Mouse (Mus musculus): ENCODE measurements around the gene Rad23b. TPM values are rescaled to one million over a fixed set of nuclear protein-coding genes. Genes with fewer than 3 reads are reported as not detected.
A peak's percentile ranks its signal among the peaks of the same experiment; 100 is the strongest.

Rad23b gene
- polyA plus RNA-seq, 1 experiment, result 143 TPM

DNA sequence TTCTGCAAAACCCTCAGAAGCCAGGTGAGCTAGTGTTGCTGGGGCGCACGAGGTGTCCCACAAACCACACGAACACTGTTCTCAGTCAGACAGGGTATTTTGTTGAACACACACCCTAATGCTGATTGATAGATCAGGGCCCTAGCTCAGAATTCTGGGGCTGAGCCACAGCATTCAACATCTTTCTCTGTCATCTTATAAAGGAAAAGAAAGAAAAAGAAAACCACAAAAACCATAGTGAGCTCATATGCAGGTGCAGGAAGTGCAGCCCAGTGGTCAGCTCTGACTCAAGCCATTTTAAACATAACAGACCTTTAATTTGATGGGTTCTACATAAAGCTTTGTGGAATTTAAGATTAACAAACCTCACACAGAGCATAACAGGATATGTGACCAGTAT, 6.6 kb upstream of the Rad23b start:
- no peaks in the 10 kb centered on the region for H3K79me3 ChIP-seq (ENCODE audit: low read depth)
- H3K27me3 ChIP-seq (ENCODE audit: control insufficient read depth, insufficient read depth, insufficient read length), result no peaks in the 10 kb centered on the region
- no peak overlapping the region for H3ac ChIP-seq (ENCODE audit: control insufficient read depth, insufficient read length, low read depth)
- no peaks in the 10 kb centered on the region for H3K79me2 ChIP-seq (ENCODE audit: control insufficient read depth, insufficient read depth)
- H3K4me3 ChIP-seq (ENCODE audit: insufficient read depth, poor library complexity, severe bottlenecking), result no peak overlapping the region
- TF ChIP-seq MYOG (IDR thresholded peaks at IDR 0.05; ENCODE audit: control insufficient read depth, extremely low read depth, insufficient read length), result no peak
- H3K36me3 ChIP-seq (ENCODE audit: control insufficient read depth, insufficient read depth), result no peaks in the 10 kb centered on the region

DNA sequence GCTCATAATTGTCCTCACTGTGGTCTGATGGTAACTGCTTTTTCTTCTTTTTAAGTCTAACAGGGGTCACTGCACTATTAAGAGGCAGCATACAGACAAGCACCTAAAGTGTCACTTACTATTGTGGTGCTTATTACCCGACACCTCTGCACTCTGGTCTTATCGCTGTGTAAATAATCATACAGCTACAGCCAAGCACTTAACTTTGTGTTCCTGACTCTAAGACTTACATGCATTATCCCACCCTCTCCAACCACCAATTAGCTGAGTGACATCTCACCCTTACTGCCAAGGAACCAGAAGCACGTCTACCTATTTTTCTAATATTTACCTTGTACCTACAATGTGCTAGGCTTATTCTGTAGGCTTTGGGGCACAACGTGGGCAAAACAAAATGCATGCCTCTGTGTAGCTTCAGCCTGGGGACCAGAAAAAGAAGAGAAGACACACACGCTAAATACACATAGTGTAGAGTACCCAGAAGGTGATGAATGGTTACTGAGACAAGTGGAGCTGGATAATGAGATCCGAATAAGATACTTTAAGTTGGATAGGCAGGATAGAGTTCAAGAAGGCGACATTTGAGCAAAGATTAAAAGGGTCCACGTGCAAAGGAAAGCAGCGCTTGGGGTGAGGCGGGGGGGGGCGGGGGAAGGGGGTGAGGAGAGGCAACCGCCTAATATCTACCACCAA, 938 bp upstream of the Rad23b start:
- Histone ChIP-seq H3K36me3 (ENCODE audit: control insufficient read depth, insufficient read depth) (peaks cover 27% of the 10 kb centered on the region), H3ac (ENCODE audit: control insufficient read depth, insufficient read length, low read depth) (peak overlapping the region; percentile 58), H3K27me3 (ENCODE audit: control insufficient read depth, insufficient read depth, insufficient read length) (no peaks in the 10 kb centered on the region), H3K4me3 (ENCODE audit: insufficient read depth, poor library complexity, severe bottlenecking) (peak overlapping the region; percentile 23), H3K79me3 (ENCODE audit: low read depth) (peaks cover 38% of the 10 kb centered on the region), H3K79me2 (ENCODE audit: control insufficient read depth, insufficient read depth) (peaks cover 49% of the 10 kb centered on the region)
- TF ChIP-seq MAX (IDR thresholded peaks at IDR 0.05), result no peak
- no peak for TF ChIP-seq MYOD1 (IDR thresholded peaks at IDR 0.05; ENCODE audit: control insufficient read depth, insufficient read length, low read depth)
- TF ChIP-seq CEBPB (IDR thresholded peaks at IDR 0.05; ENCODE audit: low read depth), result no peak
- TF ChIP-seq MYOG (IDR thresholded peaks at IDR 0.05; ENCODE audit: control insufficient read depth, extremely low read depth, insufficient read length), result no peak

DNA sequence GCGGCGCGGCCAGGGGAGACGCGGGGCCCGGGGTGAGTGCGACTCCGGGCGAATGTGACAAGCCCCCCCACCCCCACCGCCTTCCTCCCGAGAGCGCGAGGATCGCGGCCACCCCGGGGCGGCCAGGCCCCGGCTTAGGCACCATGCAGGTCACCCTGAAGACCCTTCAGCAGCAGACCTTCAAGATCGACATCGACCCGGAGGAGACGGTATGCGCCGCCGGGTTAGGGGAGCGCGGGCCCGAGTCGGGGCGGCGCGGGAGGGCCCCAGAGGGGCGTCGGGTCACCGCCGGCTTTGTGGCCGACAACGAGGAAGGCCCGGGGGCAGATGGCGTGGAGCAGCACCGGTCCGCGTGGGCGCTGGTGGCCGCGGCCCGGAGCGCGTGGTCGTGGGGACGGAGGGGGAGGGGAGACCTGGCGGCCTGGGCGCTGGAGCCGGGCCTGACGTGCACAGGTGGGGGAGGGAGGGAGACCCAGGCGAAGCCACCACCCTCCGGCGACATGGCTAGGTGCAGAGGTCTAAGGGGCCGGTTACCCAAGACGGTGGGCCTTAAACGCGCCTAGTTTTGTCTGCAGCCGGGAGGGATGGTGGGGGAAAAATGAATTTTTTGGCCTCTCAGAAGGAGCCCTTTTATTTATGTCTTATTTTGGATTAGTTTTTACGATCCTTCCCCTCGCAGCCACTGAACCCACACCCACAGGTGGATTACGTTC, 532 bp downstream of the Rad23b start:
- Histone ChIP-seq H3K36me3 (ENCODE audit: control insufficient read depth, insufficient read depth) (peaks cover 33% of the 10 kb centered on the region), H3K4me3 (ENCODE audit: insufficient read depth, poor library complexity, severe bottlenecking) (peak overlapping the region; percentile 92), H3K79me2 (ENCODE audit: control insufficient read depth, insufficient read depth) (peaks cover 64% of the 10 kb centered on the region), H3ac (ENCODE audit: control insufficient read depth, insufficient read length, low read depth) (peak overlapping the region; percentile 92), H3K79me3 (ENCODE audit: low read depth) (peaks cover 52% of the 10 kb centered on the region), H3K27me3 (ENCODE audit: control insufficient read depth, insufficient read depth, insufficient read length) (no peaks in the 10 kb centered on the region)
- no peak for TF ChIP-seq MYOG (IDR thresholded peaks at IDR 0.05; ENCODE audit: control insufficient read depth, extremely low read depth, insufficient read length)

DNA sequence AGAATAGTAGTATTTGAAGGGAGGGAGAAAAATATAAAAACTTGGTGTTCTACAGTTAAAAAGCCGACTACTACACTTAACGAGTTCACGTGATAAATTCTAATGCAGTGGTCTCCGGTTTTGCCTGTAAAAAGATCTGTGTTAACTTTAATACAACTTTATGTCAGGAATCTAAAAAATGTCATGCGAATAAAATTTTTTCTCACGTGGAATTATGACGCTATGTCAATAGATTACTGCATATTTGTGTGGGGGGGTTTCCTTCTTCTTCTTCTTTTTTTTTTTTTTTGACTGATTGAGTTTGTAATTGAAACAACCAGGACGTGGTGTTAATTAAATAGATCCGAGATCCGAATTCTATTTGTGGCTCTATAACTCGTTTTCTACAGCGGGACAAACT, 1.2 kb downstream of the Rad23b start:
- H3K79me2 ChIP-seq (ENCODE audit: control insufficient read depth, insufficient read depth), result peaks cover 70% of the 10 kb centered on the region
- H3K79me3 ChIP-seq (ENCODE audit: low read depth), result peaks cover 59% of the 10 kb centered on the region
- H3K4me3 ChIP-seq (ENCODE audit: insufficient read depth, poor library complexity, severe bottlenecking), result peak overlapping the region; percentile 92
- H3K27me3 ChIP-seq (ENCODE audit: control insufficient read depth, insufficient read depth, insufficient read length), result no peaks in the 10 kb centered on the region
- TF ChIP-seq USF1 (IDR thresholded peaks at IDR 0.05; ENCODE audit: low read depth), result no peak
- TF ChIP-seq FOSL1 (IDR thresholded peaks at IDR 0.05; ENCODE audit: insufficient read depth, low read length, poor library complexity, severe bottlenecking), result no peak
- TF ChIP-seq CEBPB (IDR thresholded peaks at IDR 0.05; ENCODE audit: low read depth), result no peak
- TF ChIP-seq MYOG (IDR thresholded peaks at IDR 0.05; ENCODE audit: control insufficient read depth, extremely low read depth, insufficient read length), result no peak
- TF ChIP-seq MAX (IDR thresholded peaks at IDR 0.05), result no peak
- no peak for TF ChIP-seq CTCF (IDR thresholded peaks at IDR 0.05; ENCODE audit: control insufficient read depth, insufficient read depth, insufficient read length)
- TF ChIP-seq MYOD1 (IDR thresholded peaks at IDR 0.05; ENCODE audit: control insufficient read depth, insufficient read length, low read depth), result no peak
- peak overlapping the region; percentile 92 for H3ac ChIP-seq (ENCODE audit: control insufficient read depth, insufficient read length, low read depth)
- peaks cover 39% of the 10 kb centered on the region for H3K36me3 ChIP-seq (ENCODE audit: control insufficient read depth, insufficient read depth)

DNA sequence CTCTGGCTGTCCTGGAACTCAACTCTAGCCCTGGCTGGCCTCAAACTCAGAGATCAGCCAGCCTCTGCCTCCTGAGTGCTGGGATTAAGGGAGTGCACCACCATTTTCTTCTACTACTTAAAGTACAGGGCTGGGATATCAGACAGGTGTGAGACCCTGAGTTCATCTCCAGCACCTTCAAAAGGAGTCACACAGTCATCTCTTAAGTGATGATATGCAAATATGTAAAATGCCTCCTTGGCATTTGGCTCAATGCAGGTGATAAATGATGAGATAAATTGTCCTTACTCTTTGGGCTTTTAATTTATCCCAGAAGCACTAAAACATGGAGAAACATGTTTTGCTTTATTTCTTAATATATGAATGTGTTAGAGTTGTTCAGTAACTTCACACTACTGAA, 2.0 kb downstream of the Rad23b start:
- H3ac ChIP-seq (ENCODE audit: control insufficient read depth, insufficient read length, low read depth), result no peak overlapping the region
- peaks cover 67% of the 10 kb centered on the region for H3K79me3 ChIP-seq (ENCODE audit: low read depth)
- no peak overlapping the region for H3K4me3 ChIP-seq (ENCODE audit: insufficient read depth, poor library complexity, severe bottlenecking)
- peaks cover 47% of the 10 kb centered on the region for H3K36me3 ChIP-seq (ENCODE audit: control insufficient read depth, insufficient read depth)
- peaks cover 78% of the 10 kb centered on the region for H3K79me2 ChIP-seq (ENCODE audit: control insufficient read depth, insufficient read depth)
- TF ChIP-seq MAX (IDR thresholded peaks at IDR 0.05) (no peak), CTCF (IDR thresholded peaks at IDR 0.05; ENCODE audit: control insufficient read depth, insufficient read depth, insufficient read length) (no peak), MYOG (IDR thresholded peaks at IDR 0.05; ENCODE audit: control insufficient read depth, extremely low read depth, insufficient read length) (no peak), USF1 (IDR thresholded peaks at IDR 0.05; ENCODE audit: low read depth) (no peak), FOSL1 (IDR thresholded peaks at IDR 0.05; ENCODE audit: insufficient read depth, low read length, poor library complexity, severe bottlenecking) (no peak), MYOD1 (IDR thresholded peaks at IDR 0.05; ENCODE audit: control insufficient read depth, insufficient read length, low read depth) (no peak), CEBPB (IDR thresholded peaks at IDR 0.05; ENCODE audit: low read depth) (no peak)
- H3K27me3 ChIP-seq (ENCODE audit: control insufficient read depth, insufficient read depth, insufficient read length), result no peaks in the 10 kb centered on the region

DNA sequence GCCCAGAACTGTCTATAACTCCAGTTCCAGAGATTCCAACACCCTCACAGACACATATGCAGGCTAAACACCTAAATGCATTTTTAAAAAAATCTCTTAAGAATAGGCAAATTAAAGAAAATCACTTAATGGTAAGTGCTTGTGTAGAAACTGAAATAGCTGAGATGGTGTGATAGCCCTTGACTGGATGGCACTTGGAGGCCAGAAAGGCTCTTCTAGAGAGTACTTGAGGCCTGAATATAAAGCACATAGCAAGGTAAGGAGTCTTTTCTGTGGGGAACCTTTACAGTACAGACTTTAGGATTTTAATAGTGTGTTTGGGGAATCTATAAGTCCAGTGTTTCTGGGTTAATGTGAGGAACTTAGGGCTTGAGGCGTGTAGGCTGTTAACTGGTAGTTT, 4.2 kb downstream of the Rad23b start:
- Histone ChIP-seq H3K79me3 (ENCODE audit: low read depth) (peaks cover 89% of the 10 kb centered on the region), H3K4me3 (ENCODE audit: insufficient read depth, poor library complexity, severe bottlenecking) (no peak overlapping the region), H3ac (ENCODE audit: control insufficient read depth, insufficient read length, low read depth) (no peak overlapping the region), H3K36me3 (ENCODE audit: control insufficient read depth, insufficient read depth) (peaks cover 60% of the 10 kb centered on the region), H3K79me2 (ENCODE audit: control insufficient read depth, insufficient read depth) (peaks cover 93% of the 10 kb centered on the region), H3K27me3 (ENCODE audit: control insufficient read depth, insufficient read depth, insufficient read length) (no peaks in the 10 kb centered on the region)
- no peak for TF ChIP-seq MYOD1 (IDR thresholded peaks at IDR 0.05; ENCODE audit: control insufficient read depth, insufficient read length, low read depth)
- TF ChIP-seq CEBPB (IDR thresholded peaks at IDR 0.05; ENCODE audit: low read depth), result no peak
- no peak for TF ChIP-seq CTCF (IDR thresholded peaks at IDR 0.05; ENCODE audit: control insufficient read depth, insufficient read depth, insufficient read length)
- TF ChIP-seq MYOG (IDR thresholded peaks at IDR 0.05; ENCODE audit: control insufficient read depth, extremely low read depth, insufficient read length), result no peak
